Mouse (Mus musculus) R1 (cell line): ENCODE data around the gene Nid1.
"Not testable (repeated sequence)": the region's sequence is repeated elsewhere in the genome, so short reads cannot be mapped to it uniquely, and the experiment has no call there.

Experiments
- DNase-seq: peaks from one replicate; pipeline ENCODE4 v3.0.0-alpha.2; 2018; ENCODE audit warnings: low read depth, low spot score

Nid1 gene

DNA sequence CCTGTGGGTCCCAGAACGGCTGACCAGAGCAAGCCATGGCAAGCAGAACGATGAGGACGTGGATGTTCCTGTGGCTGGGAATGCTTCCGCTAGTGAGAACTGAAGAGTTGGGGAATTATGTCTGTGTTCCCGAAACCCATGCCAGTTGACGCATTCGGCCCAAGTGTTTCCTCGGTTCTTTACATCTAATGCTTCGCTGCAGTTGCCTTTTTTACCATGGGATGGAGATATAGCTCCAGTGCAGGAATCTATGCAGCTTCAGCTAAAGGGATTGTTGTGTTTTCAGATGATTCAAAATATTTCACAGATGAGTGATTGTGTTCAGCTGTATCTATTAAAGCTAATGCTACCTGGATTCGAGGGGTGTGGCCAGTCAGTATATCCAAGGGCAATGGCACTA is 105.7 kb downstream of the Nid1 start:
- DNase-seq: not testable (repeated sequence)

DNA sequence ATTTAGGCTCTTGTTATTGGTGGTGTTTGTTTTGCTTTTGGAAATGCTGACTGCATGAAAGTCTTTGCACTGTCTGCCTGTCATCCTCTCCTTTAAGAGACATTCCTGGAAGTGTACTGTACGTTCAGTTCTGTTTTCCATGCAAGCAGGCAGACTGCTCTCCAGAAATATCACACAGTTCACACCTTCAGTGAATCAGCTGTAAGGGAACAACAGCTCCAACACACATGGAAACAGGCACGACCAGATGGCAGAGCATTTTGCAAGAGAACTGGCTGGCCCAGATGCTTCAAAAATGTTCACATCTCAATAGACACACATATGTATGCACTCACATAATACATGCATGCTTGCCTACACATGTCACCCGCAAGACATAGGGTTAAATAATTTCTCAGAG is 109.4 kb downstream of the Nid1 start:
- no peak for DNase-seq

DNA sequence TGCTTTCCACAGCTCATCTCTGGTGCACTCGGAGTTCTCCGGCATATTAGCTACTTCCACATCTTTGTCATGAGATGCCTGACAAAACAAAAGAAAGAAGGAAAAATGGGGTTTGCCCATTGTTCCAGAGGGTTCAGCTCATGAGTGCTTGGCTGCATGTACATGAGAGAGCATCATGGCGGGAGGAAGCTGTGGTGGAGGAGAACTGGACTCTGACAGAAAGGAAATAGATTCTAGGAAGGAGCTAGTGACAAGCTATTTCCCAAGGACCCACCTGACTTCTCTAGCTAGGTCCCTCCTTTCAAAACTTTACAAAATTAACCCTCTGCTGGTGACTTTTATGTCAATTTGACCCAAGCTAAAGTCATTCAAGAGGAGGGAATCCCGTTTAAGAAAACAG is 110.5 kb downstream of the Nid1 start:
- no peak for DNase-seq

DNA sequence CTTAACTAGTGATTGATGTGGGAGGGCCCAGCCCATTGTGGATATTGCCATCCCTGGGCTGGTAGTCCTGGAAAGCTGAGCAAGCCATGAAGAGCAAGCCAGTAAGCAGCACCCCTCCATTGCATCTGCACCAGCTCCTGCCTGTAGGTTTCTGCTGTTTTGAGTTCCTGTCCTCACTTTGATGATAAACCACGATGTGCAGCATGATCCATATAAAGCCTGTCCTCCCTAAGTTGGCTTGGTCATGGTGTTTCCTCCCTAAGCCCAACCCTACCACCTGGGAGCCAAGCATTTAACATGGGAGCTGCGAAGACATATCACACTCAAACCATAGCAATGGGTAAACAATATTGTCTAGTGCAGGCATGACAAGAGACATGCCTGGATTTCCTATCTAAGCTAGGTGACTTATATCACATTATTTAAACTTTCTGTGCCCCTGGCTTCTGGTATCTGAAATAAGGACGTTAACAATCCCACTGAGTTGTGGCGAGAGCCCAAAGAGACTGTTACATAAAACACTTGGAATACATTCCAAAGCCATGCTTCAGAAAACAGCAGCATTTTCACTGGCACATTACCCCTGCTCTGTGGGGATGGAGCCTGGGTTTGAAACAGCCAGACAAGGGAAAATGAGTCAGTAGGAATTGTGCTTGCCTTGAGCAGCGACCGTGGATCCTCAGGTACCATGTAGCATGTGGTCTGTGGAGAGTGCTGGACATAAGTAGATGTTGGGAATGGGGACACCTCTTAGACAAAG is 111.3 kb downstream of the Nid1 start:
- no peak for DNase-seq

DNA sequence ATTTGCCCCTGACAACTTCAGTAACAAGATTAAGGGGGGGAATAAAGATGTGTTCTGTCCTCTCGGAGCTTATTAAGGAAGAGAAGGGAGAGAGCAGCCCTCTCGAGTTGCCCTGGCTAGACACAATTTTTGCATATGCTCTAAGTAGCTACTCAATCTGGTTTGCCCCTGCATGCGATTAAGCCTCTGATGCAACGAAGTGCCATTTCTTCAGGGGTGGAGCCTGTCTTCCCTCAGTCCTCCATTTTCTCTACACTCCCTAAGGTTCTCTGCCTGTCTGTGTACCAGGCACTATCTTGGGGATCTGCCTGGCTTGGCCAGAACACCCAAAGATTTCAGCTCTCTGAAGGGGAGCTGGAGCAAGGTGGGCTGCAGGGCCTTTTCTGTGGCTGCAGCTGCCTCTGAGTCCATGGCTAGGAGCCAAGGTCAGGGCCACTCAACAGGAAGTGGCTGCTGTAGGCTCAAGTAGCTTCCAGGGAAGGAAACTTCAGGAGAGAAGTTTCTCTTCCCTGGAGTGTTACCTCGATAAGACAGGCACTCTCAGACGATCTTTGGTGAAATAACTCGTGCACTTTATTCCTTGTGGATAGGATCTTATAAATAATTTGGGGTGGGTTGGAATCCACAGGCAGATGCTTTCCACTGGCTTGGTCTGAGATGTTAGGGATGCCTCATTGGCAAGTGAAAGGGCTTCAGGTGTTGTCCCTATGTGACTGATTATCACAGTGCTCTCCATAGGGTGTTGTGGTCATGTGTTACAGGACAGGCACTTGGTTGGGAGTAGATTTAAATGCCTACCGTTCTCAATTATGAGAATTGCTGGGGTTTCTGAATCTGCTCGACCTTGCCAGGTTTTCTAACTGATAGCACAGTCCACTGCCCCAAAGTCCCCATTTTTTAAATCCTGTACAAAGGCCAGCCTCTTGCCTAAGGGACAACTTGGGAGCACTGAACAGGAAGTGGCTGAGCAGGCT is 112.6 kb downstream of the Nid1 start:
- no peak for DNase-seq

DNA sequence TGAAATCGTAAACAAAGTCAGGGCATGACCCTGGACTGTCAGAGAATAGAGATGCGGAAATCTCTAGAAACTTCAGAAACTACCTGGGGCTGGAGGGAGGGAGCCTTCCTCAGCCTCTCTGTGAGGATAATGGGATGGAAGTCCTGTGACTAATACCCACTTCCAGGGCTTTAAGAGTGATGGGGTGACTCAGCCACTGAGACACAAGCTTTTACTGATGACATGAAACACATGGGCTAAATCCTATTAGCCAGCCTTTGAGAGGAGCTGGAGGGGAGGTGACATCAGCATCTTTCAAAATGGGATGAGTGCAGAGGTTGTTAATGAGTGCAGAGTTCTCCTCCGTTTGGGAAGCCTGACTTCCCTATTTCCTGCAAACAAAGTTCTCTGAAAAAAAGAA is 114.7 kb downstream of the Nid1 start:
- DNase-seq: no peak

DNA sequence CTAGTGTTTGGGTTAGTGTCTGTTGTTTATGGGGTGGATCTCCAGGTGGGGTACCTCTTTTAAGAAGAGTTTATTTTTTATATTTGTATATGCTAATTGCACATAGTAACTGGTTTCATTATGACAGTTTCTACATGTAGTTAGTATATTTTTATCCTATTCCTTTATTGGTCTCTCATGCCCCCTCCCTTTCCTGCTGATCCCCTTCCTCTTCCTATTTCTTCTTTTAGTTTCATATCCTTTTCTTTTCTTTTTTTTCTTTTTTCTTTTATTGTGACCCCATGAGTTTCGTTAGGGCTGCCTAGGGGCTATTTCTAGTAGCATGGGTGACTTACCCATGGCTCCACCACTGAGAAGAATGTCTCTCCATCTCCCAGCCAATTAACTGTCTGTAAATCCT is 116.3 kb downstream of the Nid1 start:
- DNase-seq: no peak

DNA sequence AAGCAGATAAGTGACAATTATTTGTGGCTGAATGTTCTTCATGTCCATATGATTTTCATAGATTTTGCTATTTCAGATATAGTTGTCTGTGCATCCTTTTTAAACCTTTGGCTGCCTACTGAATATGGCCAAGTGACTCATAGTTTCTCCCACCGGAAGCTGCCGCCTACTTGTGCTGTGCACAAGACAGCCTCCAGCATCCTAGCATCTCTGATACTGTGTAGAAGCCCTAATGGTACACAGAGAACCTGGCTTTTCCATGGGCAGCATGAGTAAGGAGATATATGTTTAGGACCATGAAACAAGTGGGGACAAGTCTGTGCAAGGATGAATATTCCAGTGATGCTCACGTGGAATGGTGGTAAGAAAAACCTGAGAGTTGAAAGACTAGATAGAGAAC is 117.8 kb downstream of the Nid1 start:
- DNase-seq: no peak

DNA sequence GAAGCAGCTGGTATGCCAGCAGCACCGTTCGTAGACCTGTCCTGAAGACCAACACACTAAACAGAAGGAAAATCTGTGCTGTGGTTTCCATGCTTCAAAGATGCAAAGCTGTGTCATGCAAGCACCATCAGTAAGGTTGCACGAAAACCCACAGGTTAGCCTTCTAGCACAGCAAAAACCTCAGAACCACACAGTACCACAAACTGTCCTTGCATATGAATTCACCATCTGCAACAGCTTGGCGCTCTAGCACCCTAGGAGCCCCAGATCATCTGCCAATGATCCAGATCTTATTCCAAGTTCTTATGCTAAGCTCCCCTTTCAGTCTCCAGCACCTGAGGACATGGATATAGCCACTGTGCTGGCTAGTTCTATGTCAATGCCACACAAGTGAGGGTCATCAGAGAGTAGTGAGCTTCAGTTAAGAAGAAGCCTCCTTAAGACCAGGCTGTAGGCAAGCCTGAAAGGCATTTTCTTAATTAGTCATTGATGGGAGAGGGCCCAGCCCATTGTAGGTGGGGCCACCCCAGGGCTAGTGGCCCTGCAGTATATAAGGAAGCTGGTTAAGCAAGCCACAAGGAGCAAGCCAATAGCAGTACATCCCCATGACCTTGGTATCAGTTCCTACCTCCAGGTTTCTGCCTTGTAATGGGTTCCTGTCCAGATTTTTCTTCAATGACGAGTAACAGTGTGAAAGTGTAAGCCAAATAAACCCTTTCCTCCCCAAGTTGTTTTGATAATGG is 119.8 kb downstream of the Nid1 start:
- no peak for DNase-seq

DNA sequence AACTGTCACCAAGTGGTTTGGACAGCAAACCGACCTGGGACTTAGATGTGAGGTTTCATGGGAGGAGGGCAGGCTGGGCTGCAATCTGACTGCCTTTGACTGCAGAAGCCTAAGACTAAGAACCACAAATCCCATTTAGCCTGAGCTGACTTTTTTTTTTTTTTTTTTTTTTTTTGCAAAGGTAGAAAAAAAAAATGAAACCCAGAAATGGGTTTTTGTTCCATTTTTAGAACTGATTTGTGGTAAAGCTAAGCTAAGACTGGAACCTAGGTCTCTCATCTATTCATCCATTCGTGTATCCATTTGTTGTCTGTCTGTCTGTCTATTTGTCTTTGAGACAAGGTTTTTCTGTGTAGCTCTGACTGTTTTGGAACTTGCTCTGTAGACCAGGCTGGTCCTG is 120.9 kb downstream of the Nid1 start:
- no peak for DNase-seq

DNA sequence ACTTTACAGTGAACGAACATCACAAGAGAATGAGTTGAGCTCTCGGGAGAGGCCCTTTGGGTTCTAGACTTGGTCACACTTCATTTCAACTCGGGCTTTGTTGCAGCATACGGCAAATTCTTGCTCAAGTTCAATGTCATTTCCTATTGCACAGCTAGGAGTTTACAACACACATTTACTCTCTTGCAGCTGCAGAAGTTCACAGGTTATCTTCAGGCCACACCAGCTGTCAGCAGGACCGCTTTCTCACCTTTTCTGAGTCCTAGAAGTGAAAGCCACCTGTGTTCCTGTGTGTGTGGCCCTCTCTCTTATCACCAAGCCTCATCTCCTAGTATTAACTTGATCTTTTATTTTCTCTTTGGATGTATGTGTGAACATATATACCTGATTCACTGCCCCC is 121.5 kb downstream of the Nid1 start:
- DNase-seq: no peak
